Mouse (Mus musculus): ENCODE data around the gene Phf24.

- TF ChIP-seq CTCF (conservative IDR thresholded peaks at IDR 0.05 in 1 of 2, IDR thresholded peaks at IDR 0.05 in 1 of 2; ENCODE audit: low read depth in 2 of 2, low read length in 2 of 2), result no peak
- TF ChIP-seq POLR2A (IDR thresholded peaks at IDR 0.05; ENCODE audit: low read depth, low read length), result no peak
- no peak for TF ChIP-seq POLR2AphosphoS2 (IDR thresholded peaks at IDR 0.05; ENCODE audit: low read depth, low read length)
- TF ChIP-seq NRF1 (IDR thresholded peaks at IDR 0.05; ENCODE audit: low read depth, low read length), result no peak
- no peak for TF ChIP-seq ELF1 (IDR thresholded peaks at IDR 0.05; ENCODE audit: low read depth, low read length)
- no peak for TF ChIP-seq TCF12 (IDR thresholded peaks at IDR 0.05; ENCODE audit: low read depth, low read length)
- TF ChIP-seq JUND (conservative IDR thresholded peaks at IDR 0.05; ENCODE audit: low read depth, low read length), result no peak
- no peak for TF ChIP-seq EP300 (IDR thresholded peaks at IDR 0.05; ENCODE audit: low read length)
Measured at GRCm38 (mm10) chr4:42928952-42929351, 12.5 kb downstream of the Phf24 start.

Data from CH12.LX (cell line).